Mouse (Mus musculus): ENCODE data around the gene Diablo. TPM values are rescaled to one million over a fixed set of nuclear protein-coding genes. Genes with fewer than 3 reads are reported as not detected.
A peak's percentile ranks its signal among the peaks of the same experiment; 100 is the strongest.
"Not testable (repeated sequence)": the region's sequence is repeated elsewhere in the genome, so short reads cannot be mapped to it uniquely, and the experiment has no call there.

Diablo gene
- total RNA-seq (2021), result 10 to 100 TPM; 38.9 to 47.4 TPM
- long read RNA-seq, experiment 1, transcript Diablo-203 (6 exons, 1,576 nt), result major isoform, 122 of 130 reads
- long read RNA-seq, experiment 1, partial matches to known transcripts, result 1 of 130 reads
- long read RNA-seq, experiment 1, other reads (novel, unspliced or antisense), result 4 of 130 reads
- long read RNA-seq, experiment 2, transcript Diablo-203 (6 exons, 1,576 nt), result major isoform, 82 of 89 reads
- long read RNA-seq, experiment 2, partial matches to known transcripts, result 0 of 89 reads
- long read RNA-seq, experiment 2, other reads (novel, unspliced or antisense), result 5 of 89 reads

DNA sequence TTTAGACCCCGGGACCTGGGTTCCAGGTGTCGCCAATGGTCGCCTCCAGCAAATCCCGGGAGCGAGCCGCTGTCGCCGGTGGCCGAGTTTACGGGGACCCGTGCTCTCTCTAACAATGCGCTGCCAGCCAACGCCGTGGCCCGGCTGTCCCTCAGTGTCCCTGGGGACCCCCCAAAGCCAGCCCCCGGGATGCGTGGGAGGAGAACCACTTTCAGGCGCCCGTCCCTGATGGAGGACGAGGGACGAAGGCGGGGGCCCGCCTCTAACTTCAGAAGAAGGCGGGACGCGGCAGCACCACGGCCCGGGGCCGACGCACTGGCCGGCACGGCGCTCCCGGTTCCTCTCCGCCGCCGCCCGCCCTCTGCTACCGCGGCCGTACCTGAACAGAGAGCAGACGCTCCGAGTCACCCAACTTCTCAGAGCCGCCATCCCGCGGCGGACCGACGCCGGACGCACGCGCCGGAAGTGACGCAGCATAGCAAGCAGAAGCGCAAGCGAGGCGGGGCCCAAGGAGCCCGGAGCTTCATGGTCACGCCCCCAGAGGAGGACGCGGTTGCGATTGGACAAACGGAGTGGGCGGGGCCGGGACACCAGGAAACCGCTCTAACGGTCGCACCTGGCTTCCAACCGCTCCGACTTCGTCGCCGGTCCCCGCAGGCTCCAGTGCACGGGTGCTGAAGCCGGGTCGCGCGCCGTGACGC is at the start of gene Diablo:
Gene Diablo, minus strand, starts transcription at position 485 of the 701 bp plus-strand sequence.
- DNase-seq (ENCODE audit: low spot score in 2 of 2), result peak; percentile 92 to 99

GRCm38 (mm10) chr5:123573362-123573761 is 49.4 kb upstream of the Diablo start:
- no peak for DNase-seq (ENCODE audit: low spot score in 2 of 2)

GRCm38 (mm10) chr5:123572357-123573186 is 48.6 kb upstream of the Diablo start, which contains the start of gene Vps33a:
Gene Vps33a, minus strand, starts transcription at chr5:123573038.
- peak; percentile 98 to 99 for DNase-seq (ENCODE audit: low spot score in 2 of 2)

GRCm38 (mm10) chr5:123561128-123561527 is 37.2 kb upstream of the Diablo start:
- peak in 1 of 2 experiments; percentile 1 for DNase-seq (ENCODE audit: low spot score in 2 of 2)

- DNase-seq (ENCODE audit: low spot score in 2 of 2), result peak in 1 of 2 experiments; percentile 4
These were observed 35.6 kb upstream of the Diablo start for GRCm38 (mm10) chr5:123559588-123559987.

DNA sequence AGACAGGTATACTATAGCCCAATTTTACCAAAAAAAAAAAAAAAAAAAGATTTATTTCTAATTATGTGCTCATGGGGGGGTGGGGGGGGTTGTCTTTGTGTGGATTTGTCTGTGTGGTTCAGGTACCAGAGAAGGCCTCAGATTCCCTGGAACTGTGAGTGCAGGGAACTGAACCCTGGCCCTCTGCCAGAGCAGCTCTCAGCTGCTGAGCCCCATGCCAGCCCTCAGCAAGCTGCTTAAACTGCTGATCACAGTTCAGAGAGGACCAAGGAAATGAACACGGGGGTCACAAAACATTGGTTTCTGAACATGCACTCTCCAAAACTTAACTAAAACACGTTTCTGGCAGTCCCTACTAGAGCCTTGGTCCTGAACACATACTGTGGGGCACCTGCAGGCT is 32.5 kb upstream of the Diablo start:
- DNase-seq (ENCODE audit: low spot score in 2 of 2), result peak in 1 of 2 experiments; percentile 49

DNA sequence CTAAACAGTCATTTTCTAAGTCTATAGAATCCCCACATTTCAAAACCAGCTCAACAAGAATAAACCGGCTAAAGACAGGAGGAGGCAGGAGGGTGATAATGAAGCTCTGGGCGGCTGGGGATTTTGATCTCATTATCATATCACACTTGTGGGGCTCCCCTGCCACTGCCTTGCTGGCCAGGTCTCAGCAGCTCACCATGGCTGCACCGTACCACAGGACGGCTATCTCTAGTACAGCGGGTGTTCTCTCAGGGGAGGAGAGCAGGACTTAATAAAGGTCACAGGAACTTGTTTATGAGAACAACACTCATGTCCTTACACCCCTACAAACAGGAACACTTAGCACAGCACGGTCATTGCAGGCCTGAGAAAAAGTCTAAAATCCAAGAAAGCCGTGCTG is 31.7 kb upstream of the Diablo start:
- DNase-seq (ENCODE audit: low spot score in 2 of 2), result peak in 1 of 2 experiments; percentile 4

- DNase-seq (ENCODE audit: low spot score in 2 of 2), result peak in 1 of 2 experiments; percentile 4
These were observed 9.8 kb upstream of the Diablo start for GRCm38 (mm10) chr5:123533801-123534200.

GRCm38 (mm10) chr5:123530056-123530455 is 6.1 kb upstream of the Diablo start:
- DNase-seq (ENCODE audit: low spot score in 2 of 2), result peak in 1 of 2 experiments; percentile 5

- DNase-seq (ENCODE audit: low spot score in 2 of 2), result peak in 1 of 2 experiments; percentile 1
These were observed 4.7 kb upstream of the Diablo start for GRCm38 (mm10) chr5:123528641-123529040.

DNA sequence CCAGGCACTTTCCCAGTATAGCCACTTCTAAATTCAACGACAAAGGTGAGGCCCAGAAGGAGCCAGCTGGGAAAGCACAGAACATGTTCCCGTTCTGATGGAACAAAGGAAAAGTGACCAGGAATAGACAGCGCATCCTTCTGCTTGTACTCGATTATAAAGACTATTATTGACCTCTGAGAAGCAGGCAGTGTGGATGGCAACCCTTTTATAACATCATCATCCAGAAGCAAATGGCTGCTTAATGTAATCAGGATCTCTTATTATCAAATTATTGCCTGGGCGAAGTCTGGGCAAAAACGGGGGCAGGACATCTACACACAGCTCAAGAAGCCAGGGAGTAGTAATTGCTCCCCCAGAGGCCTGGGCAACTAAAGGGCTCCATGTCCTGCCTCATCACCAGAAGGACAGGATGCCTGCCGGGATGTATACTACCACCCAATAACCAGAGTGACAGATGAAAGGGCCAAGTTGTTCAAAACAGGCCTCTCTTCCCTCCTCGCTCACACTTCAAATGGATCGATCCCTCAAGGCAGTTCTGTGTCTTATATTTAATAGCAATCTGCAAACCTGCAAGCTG is 2.0 kb upstream of the Diablo start:
- peak in 1 of 2 experiments; percentile 4 for DNase-seq (ENCODE audit: low spot score in 2 of 2)

GRCm38 (mm10) chr5:123525281-123525680 is 1.3 kb upstream of the Diablo start, which contains the start of gene Gm49027:
Gene Gm49027, minus strand, starts transcription at chr5:123525488.
- peak in 1 of 2 experiments; percentile 4 for DNase-seq (ENCODE audit: low spot score in 2 of 2)

- no peak for DNase-seq (ENCODE audit: low spot score in 2 of 2)
These were observed 396 bp upstream of the Diablo start for GRCm38 (mm10) chr5:123524393-123524750.

DNA sequence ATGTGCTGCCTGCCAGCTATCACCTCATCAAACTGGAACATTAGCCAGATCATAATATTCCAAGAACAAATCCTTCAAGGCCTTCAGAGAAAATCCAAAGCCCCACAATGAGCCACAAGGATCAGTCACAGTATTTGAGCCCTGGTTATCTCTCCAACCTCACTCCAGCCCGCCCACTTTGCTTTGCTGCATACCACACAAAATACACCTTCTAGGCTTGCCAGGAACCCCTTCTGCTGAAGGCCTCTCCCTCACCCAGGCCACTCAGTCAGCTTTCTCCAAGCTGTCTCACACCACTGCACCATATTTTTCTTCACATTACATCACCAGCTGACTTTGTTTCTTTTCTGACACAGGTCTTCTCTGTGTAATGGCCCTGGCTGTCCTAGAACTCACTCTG is 1.8 kb downstream of the Diablo start:
- DNase-seq (ENCODE audit: low spot score in 2 of 2), result peak in 1 of 2 experiments; percentile 13

GRCm38 (mm10) chr5:123521621-123522020 is 2.4 kb downstream of the Diablo start:
- peak in 1 of 2 experiments; percentile 1 for DNase-seq (ENCODE audit: low spot score in 2 of 2)

DNA sequence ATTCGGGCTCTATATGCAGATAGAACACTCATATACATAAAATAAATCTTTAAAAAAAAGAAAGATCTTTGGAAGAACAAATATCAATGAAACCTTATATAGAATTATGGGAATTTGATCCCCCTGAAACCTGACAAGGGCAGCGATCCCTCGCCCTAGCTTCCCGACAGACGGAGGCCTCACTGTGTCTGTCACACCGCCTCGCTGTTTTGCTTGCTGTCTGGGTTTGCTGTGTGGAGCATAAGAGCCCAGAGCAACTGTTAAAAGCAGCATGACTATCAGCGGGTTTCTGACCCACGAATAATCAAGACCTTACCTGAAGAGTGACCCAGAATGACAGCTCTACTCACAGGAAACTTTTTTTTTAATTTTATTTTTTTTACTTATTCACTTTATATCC is 3.3 kb downstream of the Diablo start:
- DNase-seq (ENCODE audit: low spot score in 2 of 2), result peak in 1 of 2 experiments; percentile 3

GRCm38 (mm10) chr5:123514871-123515270 is 9.1 kb downstream of the Diablo start:
- DNase-seq (ENCODE audit: low spot score in 2 of 2), result no peak

DNA sequence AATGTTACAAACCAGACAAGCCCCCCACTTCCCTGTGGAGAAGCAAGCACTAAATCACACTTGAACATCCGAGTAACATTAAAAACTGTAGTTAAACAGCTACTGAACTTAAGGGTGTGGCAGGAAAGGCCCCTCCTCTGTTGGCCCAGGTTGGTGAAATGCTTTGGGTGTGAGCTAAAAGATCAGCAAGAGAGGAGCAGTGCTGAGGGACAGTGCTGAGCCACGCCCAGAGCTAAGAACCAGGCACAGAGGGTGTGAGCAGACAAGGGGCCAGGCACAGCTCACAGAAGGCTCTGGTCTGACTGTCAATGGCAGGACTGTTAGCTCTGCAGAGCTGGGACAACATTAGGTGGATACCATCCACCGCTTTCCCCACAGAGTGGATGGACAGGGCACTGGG is 11.9 kb downstream of the Diablo start:
- no peak for DNase-seq (ENCODE audit: low spot score in 2 of 2)

- not testable (repeated sequence) for DNase-seq (ENCODE audit: low spot score in 2 of 2)
These were observed 12.6 kb downstream of the Diablo start for GRCm38 (mm10) chr5:123511426-123511825.

DNA sequence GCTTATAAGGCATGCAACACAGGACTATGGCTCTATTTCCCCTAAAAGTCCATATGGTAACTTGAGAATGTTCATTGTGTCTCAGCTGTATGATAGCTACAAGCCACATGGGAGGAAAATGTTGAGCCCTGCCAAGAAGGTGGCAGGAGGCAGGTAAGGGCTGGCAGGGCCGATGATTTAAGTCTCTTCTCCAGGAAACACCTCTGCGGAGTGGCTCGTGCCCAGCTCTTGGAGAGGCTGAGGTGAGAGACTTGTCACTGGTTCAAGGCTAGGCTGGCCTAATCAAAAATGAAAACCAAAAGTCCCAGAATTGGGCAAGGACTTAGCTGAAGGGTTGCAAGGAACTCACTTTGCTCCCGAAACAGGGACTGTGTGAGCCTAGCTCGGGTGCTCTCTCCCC is 13.8 kb downstream of the Diablo start, which contains the start of gene B3gnt4:
Gene B3gnt4, plus strand, starts transcription at position 301 of the 400 bp plus-strand sequence.
- DNase-seq (ENCODE audit: low spot score in 2 of 2), result no peak

DNA sequence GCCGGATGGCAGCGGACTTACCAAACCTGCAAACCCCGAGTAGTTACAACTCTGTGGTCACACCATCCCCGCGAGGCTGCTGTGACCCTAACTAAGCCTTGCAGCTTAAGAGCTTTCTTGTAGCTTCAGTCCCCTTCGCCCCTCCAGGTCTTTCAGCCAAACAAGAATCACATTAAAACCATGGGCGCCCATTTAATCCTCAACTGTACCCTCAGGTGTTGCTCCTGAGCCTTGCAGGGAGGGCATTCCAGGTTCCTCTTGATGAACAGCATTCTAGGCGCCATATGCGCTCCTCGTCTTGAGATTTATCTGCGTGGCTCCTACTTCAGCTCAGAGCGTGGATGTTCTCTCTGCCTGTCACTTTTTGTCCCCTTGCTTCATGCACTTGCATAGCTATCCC is 15.1 kb downstream of the Diablo start:
- DNase-seq (ENCODE audit: low spot score in 2 of 2), result no peak
